Mouse (Mus musculus) kidney, adult 18-20 months (tissue): ENCODE data around the gene Atxn1.

Experiments
- DNase-seq: peaks from one replicate; pipeline ENCODE4 v3.0.0; 2021

The Atxn1 gene

GRCm38 (mm10) chr13:45754483-45754882, 210.3 kb downstream of the Atxn1 start:
- DNase-seq, result no peak

GRCm38 (mm10) chr13:45752498-45752897, 212.3 kb downstream of the Atxn1 start:
- DNase-seq, result no peak

GRCm38 (mm10) chr13:45751231-45751630, 213.6 kb downstream of the Atxn1 start:
- DNase-seq, result peak; percentile 14

- DNase-seq, result no peak
These were observed 214.2 kb downstream of the Atxn1 start for GRCm38 (mm10) chr13:45750627-45751026.

GRCm38 (mm10) chr13:45749937-45750336, 214.9 kb downstream of the Atxn1 start:
- no peak for DNase-seq

- peak; percentile 24 for DNase-seq
These were observed 215.6 kb downstream of the Atxn1 start for GRCm38 (mm10) chr13:45749222-45749621.

- DNase-seq, result no peak
These were observed 216.1 kb downstream of the Atxn1 start for GRCm38 (mm10) chr13:45748691-45749090.

GRCm38 (mm10) chr13:45745851-45746773, 218.7 kb downstream of the Atxn1 start:
- DNase-seq, result no peak

- no peak for DNase-seq
These were observed 219.9 kb downstream of the Atxn1 start for GRCm38 (mm10) chr13:45744803-45745432.

GRCm38 (mm10) chr13:45743848-45744247, 221.0 kb downstream of the Atxn1 start:
- no peak for DNase-seq

GRCm38 (mm10) chr13:45740369-45740768, 224.4 kb downstream of the Atxn1 start:
- no peak for DNase-seq

- no peak for DNase-seq
These were observed 228.6 kb downstream of the Atxn1 start for GRCm38 (mm10) chr13:45736241-45736640.

GRCm38 (mm10) chr13:45735802-45736201, 229.0 kb downstream of the Atxn1 start:
- no peak for DNase-seq

- DNase-seq, result no peak
These were observed 230.3 kb downstream of the Atxn1 start for GRCm38 (mm10) chr13:45734531-45734930.

GRCm38 (mm10) chr13:45732590-45732989, 232.2 kb downstream of the Atxn1 start:
- DNase-seq, result no peak

GRCm38 (mm10) chr13:45726917-45727316, 237.9 kb downstream of the Atxn1 start:
- DNase-seq, result no peak

GRCm38 (mm10) chr13:45726181-45726580, 238.6 kb downstream of the Atxn1 start:
- no peak for DNase-seq

GRCm38 (mm10) chr13:45724507-45725259, 240.1 kb downstream of the Atxn1 start:
- DNase-seq, result no peak

GRCm38 (mm10) chr13:45722885-45723284, 241.9 kb downstream of the Atxn1 start:
- DNase-seq, result no peak

GRCm38 (mm10) chr13:45721621-45722020, 243.2 kb downstream of the Atxn1 start:
- DNase-seq, result peak; percentile 21

- DNase-seq, result no peak
These were observed 246.0 kb downstream of the Atxn1 start for GRCm38 (mm10) chr13:45718850-45719249.

- DNase-seq, result no peak
These were observed 249.1 kb downstream of the Atxn1 start for GRCm38 (mm10) chr13:45715583-45716180.

- DNase-seq, result no peak
These were observed 254.8 kb downstream of the Atxn1 start for GRCm38 (mm10) chr13:45710041-45710440.
